Mouse (Mus musculus) limb, embryonic 14.5 days (tissue): ENCODE measurements around the gene Sco1. TPM values are rescaled to one million over a fixed set of nuclear protein-coding genes. Genes with fewer than 3 reads are reported as not detected.

Experiments
- ATAC-seq: fragments of 200-750 bp; cut with Nextera tagmentation; 2 replicates; pipeline ENCODE4 v1.8.0; 2017; ENCODE audit warnings: low read depth, moderate number of reproducible peaks, moderate TSS enrichment; ENCODE audit not compliant: low FRiP score
- DNase-seq: peaks from one replicate; pipeline ENCODE4 v3.0.0-alpha.2; 2015; ENCODE audit warnings: low spot score
- H3K27ac ChIP-seq: fragments of 300-500 bp; sonication (generic); replicated peaks from 2 replicates; pipeline ENCODE4 v1.5.1; 2014; ENCODE audit warnings: low read depth, mild to moderate bottlenecking, low read length, moderate library complexity, mixed read lengths
- H3K27me3 ChIP-seq: fragments of 300-500 bp; sonication (generic); 2 replicates; pipeline ENCODE4 v1.6.1; 2014; ENCODE audit warnings: low read length, mixed read lengths; ENCODE audit not compliant: control insufficient read depth, insufficient read depth
- H3K36me3 ChIP-seq: fragments of 300-500 bp; sonication (generic); 2 replicates; pipeline ENCODE4 v1.6.1; 2014; ENCODE audit warnings: mild to moderate bottlenecking, low read length, moderate library complexity, mixed read lengths; ENCODE audit not compliant: control insufficient read depth, insufficient read depth
- H3K4me1 ChIP-seq: fragments of 300-500 bp; sonication (generic); 2 replicates; pipeline ENCODE4 v1.6.1; 2014; ENCODE audit warnings: antibody characterized with exemption, low read length, mixed read lengths; ENCODE audit not compliant: control insufficient read depth, insufficient read depth
- H3K4me2 ChIP-seq: fragments of 300-500 bp; sonication (generic); replicated peaks from 2 replicates; pipeline ENCODE4 v1.6.1; 2014; ENCODE audit warnings: low read depth, mild to moderate bottlenecking, low read length, moderate library complexity; ENCODE audit not compliant: severe bottlenecking
- H3K4me3 ChIP-seq: fragments of 300-500 bp; sonication (generic); replicated peaks from 2 replicates; pipeline ENCODE4 v1.5.1; 2014; ENCODE audit warnings: low read length
- H3K9ac ChIP-seq: fragments of 300-500 bp; sonication (generic); 2 replicates; pipeline ENCODE4 v1.6.1; 2014; ENCODE audit warnings: mild to moderate bottlenecking, low read depth, low read length, moderate library complexity; ENCODE audit not compliant: severe bottlenecking
- H3K9me3 ChIP-seq: fragments of 300-500 bp; sonication (generic); 2 replicates; pipeline ENCODE4 v1.6.1; 2016; ENCODE audit warnings: low read length; ENCODE audit not compliant: control insufficient read depth
- POLR2A ChIP-seq: fragments of 200-500 bp; IDR thresholded peaks from 2 replicates; pipeline ENCODE4 v1.8.0; 2012; ENCODE audit warnings: inconsistent platforms, mild to moderate bottlenecking, moderate library complexity, borderline replicate concordance; ENCODE audit not compliant: insufficient read depth, insufficient read length; ENCODE audit errors: extremely low read depth
- WGBS: fragments of 180-500 bp; shearing (Covaris S2); extraction: QIAGEN DNeasy Blood & Tissue Kit; methylation state at CpG from one replicate; pipeline ENCODE4 v1.1.7; 2014; 5-methylcytosine and 5-hydroxymethylcytosine counted together
- polyA plus RNA-seq, 2 experiments: library from polyadenylated mRNA; depleted of rRNA in 1 of 2; stranded (reverse) in 1 of 2; unstranded in 1 of 2; fragments of >200 nt; fragmentation: Nextera tagmentation in 1 of 2; extraction: Ambion mirVana in 1 of 2; gene quantifications; 2 replicates each; pipeline versions ENCODE4 v1.2.1 to v1.2.3; 2012 to 2014

The Sco1 gene
- polyA plus RNA-seq, 2 experiments = 8.8 to 15.8 TPM

- Histone ChIP-seq H3K27me3 (no peaks in the 10 kb centered on the region), H3K27ac (no peak overlapping the region)
Observed at GRCm38 (mm10) chr11:67077435-67077834, 25.0 kb downstream of the Sco1 start.

DNA sequence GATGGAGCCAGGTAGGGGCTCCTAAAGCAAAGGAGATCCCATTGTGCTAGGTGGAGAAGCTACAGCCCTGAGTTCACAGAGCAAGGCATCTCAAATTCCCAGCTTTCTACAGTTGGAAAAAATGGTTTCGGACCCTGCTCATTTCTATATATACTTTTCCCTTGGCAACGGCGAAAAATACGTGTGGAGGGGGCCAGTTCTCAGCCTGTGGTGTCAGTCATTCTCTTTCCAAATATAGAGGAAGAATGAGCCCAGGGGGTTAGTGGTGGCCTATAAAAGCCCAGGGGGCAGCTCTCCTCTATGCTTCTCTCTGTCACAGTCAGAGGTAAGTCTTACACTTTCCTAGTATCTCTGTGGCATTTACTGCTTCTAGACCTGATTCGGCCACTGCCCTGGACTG is 25.5 kb downstream of the Sco1 start, which contains the start of gene Myh3:
Gene Myh3 (plus strand): TSS at position 301 of the 400 bp plus-strand sequence.
- DNase-seq = no peak
- Histone ChIP-seq H3K4me3 (0 out of 2 replicates have a peak within 1 kb of the TSS, but pooled peaks have one; percentile 2), H3K27me3 (no peaks in the 10 kb centered on the region)

More at GRCm38 (mm10) chr11:67077435-67077834, 25.0 kb downstream of the Sco1 start:
- DNase-seq (peak; percentile 16), ATAC-seq (no peak)
- Histone ChIP-seq H3K36me3 (no peaks in the 10 kb centered on the region), H3K4me3 (no peak overlapping the region), H3K9ac (no peak overlapping the region), H3K4me2 (no peak overlapping the region), H3K9me3 (no peaks in the 10 kb centered on the region), H3K4me1 (no peaks in the 10 kb centered on the region)
- WGBS = 31% methylated on average over 3 of the region's 3 CpGs
- no peak for TF ChIP-seq POLR2A

DNA sequence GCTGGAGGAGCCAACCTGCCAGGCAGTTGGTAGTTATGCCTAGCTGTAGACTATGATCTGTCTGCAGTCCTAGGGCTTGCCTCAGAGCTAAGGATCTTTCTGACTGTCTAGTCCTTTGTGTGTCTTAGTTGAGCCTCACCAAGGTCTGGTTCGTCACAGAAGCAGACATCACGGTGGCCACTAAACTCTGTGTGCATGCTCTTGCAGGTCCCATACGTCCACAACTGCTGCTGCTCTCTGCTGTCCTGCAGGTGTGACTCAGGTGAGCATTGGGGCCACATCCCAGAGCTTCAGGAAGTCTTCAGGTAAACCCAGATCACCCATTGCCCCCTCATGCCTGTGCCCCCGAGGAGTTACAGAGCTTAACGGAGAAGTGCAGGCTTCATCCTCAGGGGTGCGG is 26.4 kb downstream of the Sco1 start:
- no peak for TF ChIP-seq POLR2A
- 90% methylated on average over 6 of the region's 6 CpGs for WGBS

More for the DNA sequence above, 25.5 kb downstream of the Sco1 start, which contains the start of gene Myh3:
- Histone ChIP-seq H3K36me3 (no peaks in the 10 kb centered on the region), H3K9me3 (no peaks in the 10 kb centered on the region), H3K9ac (no peak within 1 kb of the TSS), H3K27ac (no peak within 1 kb of the TSS), H3K4me1 (no peaks in the 10 kb centered on the region), H3K4me2 (no peak within 1 kb of the TSS)
- 84% methylated on average over 5 of the region's 5 CpGs for WGBS
- ATAC-seq = peak; percentile 32; the same call in 1 of the 2 replicates
- TF ChIP-seq POLR2A = no peak

DNA sequence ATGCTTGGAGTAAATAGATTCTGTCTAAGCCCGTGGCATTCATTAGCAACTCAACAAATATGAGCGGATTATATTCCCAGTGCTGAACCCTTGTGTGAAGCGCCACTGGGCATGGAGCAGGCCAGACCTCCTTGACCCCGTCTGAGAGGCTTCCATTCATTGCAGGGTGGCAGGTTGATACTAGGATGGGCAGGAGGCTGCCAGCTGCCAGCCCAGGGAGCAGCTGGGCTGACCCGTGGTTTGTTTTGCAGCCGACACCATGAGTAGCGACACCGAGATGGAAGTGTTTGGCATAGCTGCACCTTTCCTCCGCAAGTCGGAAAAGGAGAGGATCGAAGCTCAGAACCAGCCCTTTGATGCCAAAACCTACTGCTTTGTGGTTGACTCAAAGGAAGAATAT is 27.3 kb downstream of the Sco1 start:
- DNase-seq = no peak
- H3K27me3 ChIP-seq = peaks cover 9% of the 10 kb centered on the region; the same call in 1 of the 2 replicates
- no peaks in the 10 kb centered on the region for H3K9me3 ChIP-seq
- TF ChIP-seq POLR2A = no peak
- H3K4me1 ChIP-seq = no peaks in the 10 kb centered on the region
- 77% methylated on average over 11 of the region's 11 CpGs for WGBS
- H3K4me2 ChIP-seq = no peak overlapping the region
- H3K9ac ChIP-seq = no peak overlapping the region
- no peaks in the 10 kb centered on the region for H3K36me3 ChIP-seq
- ATAC-seq = no peak
- no peak overlapping the region for H3K4me3 ChIP-seq
- no peak overlapping the region for H3K27ac ChIP-seq

More for the DNA sequence above, 26.4 kb downstream of the Sco1 start:
- Histone ChIP-seq H3K27me3 (0 out of 2 replicates have a peak, but pooled peaks cover under 1% of the 10 kb centered on the region), H3K4me3 (no peak overlapping the region), H3K9me3 (no peaks in the 10 kb centered on the region), H3K36me3 (no peaks in the 10 kb centered on the region), H3K27ac (no peak overlapping the region), H3K9ac (no peak overlapping the region), H3K4me2 (no peak overlapping the region), H3K4me1 (no peaks in the 10 kb centered on the region)
- no peak for DNase-seq
- no peak for ATAC-seq

DNA sequence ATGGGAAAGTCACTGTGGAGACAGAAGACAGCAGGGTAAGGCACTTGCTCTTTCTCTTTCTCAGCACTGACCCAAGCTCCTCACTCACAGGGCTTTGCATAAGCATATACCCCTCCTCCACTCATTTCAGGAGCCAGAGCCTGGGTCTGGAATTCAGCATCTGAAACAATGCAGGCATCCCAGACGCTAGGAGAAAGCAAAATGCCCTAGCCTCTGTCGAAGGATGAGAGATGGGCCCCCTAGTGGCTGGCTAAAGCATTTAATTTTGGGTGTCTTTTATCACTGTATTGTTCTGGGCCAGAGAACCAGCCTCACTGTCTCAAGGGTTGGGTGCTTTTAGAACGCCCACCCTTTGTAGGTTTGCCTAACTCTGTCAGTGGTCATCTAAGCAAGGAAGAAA is 27.7 kb downstream of the Sco1 start:
- peaks cover 13% of the 10 kb centered on the region; the same call in 1 of the 2 replicates for H3K27me3 ChIP-seq
- ATAC-seq (0 out of 2 replicates have a peak, but pooled peaks have one; percentile 25), DNase-seq (peak; percentile 66)
- no peak overlapping the region for H3K27ac ChIP-seq
- 5% methylated on average over 3 of the region's 3 CpGs for WGBS
- H3K4me2 ChIP-seq = no peak overlapping the region
- H3K9ac ChIP-seq = no peak overlapping the region
- TF ChIP-seq POLR2A = no peak
- H3K9me3 ChIP-seq = no peaks in the 10 kb centered on the region
- H3K4me1 ChIP-seq = no peaks in the 10 kb centered on the region
- H3K36me3 ChIP-seq = no peaks in the 10 kb centered on the region
- H3K4me3 ChIP-seq = no peak overlapping the region
